Mouse (Mus musculus): ENCODE measurements around the gene Olfr1215.
"Not testable (repeated sequence)": the region's sequence is repeated elsewhere in the genome, so short reads cannot be mapped to it uniquely, and the experiment has no call there.

DNA sequence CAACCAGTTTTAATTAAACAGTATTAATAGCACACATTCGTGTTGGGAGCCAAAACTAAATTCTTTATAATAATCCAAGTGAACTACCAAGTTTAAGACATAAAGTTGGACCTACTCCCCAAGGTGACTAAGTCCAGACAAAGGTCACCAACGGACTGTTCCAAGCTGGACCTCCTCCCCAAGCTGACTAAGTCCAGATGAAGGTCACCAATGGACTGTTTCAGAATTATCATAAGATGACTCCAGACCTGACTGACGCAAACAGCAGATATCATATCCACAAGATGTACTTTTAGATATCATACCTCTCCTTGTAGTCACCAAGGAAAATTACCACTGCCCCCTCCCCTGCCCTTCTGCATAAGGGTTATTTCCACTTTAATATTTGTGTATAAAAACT, 14.7 kb upstream of the Olfr1215 start:
- TF ChIP-seq POLR2A (IDR thresholded peaks at IDR 0.05; ENCODE audit: low read depth, low read length); CTCF (IDR thresholded peaks at IDR 0.05; ENCODE audit: borderline replicate concordance, insufficient read depth, low read length): not testable (repeated sequence)
